Mouse (Mus musculus) left cerebral cortex, postnatal 4 days (tissue): ENCODE results near the gene Usp6nl. TPM values are rescaled to one million over a fixed set of nuclear protein-coding genes. Genes with fewer than 3 reads are reported as not detected.

ENCODE experiments used
- DNase-seq: peaks from one replicate; pipeline ENCODE4 v3.0.0-alpha.2; 2022
- intact Hi-C: fragments of 180-260 bp; cut with DNase I; formaldehyde crosslinking; loops from one replicate; pipeline ENCODE4 v1.15.1; 2025
- total RNA-seq, 2 experiments: library from RNA; stranded (reverse); gene quantifications; 2 replicates each; pipeline ENCODE4 v1.2.3; 2021

Usp6nl gene
- total RNA-seq, 2 experiments from 2014 or later: 26.7 to 30.0 TPM

DNA sequence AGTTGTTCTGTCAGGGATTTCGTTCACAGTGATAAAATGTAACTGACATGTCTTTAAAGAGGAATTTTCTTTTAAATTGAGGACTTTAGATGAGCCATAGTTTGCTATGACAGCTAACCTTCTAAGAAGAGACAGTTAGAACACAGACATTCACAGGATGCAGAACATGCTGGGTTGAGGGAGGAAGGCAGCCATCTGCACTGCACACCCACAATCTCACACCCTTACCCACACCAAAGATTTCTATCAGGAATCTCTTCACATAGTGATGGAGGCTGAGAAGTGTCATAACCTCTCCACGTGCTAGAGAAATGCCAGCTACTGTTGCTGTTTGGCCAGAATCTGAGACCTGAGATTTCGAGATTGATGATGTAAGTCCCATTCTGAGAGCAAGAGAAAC, 139.8 kb downstream of the Usp6nl start:
- no peak for DNase-seq
- intact Hi-C loops: no loop called here

DNA sequence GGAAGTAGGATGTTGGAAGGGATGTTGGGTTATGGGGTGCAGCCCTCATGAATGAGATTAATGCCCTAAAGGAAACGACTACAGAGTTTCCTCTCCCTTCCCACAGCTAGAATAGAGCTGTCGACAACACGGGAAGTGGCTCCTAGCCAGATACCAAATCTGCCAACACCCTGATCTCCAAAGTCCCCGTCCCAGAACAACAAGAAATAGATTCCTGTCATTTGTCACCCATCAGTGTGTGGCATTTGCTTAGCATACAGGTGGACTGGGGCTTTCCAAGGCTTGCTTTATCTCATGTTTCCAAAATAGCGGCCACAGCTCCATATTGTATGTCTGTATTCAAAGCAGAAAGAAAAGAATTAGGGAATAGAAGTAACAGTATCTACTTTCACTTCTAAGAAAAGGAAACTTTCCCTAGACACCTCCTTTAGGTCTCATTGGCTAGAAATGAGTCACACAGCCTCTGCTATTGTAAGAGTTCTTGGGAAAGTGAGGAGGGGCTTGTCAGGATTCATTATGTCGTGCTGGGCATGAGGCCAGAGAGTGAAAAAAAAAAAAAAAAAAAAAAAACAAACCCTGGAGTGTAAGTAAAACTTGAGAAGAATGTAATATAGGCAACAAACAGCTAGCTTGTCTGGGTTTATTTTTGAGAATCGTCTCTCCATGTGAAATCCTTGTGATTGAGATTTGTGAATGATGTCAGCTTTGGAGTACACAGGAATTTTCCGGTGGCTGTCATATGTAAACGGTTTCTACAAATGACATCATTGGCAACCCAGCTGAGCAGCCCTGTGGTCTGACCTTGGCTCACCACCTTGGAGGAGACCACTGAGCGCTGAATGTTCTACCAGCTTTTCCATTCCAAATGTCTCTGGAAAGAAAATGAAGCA, 141.6 kb downstream of the Usp6nl start:
- DNase-seq: no peak
- intact Hi-C loops: no loop called here

DNA sequence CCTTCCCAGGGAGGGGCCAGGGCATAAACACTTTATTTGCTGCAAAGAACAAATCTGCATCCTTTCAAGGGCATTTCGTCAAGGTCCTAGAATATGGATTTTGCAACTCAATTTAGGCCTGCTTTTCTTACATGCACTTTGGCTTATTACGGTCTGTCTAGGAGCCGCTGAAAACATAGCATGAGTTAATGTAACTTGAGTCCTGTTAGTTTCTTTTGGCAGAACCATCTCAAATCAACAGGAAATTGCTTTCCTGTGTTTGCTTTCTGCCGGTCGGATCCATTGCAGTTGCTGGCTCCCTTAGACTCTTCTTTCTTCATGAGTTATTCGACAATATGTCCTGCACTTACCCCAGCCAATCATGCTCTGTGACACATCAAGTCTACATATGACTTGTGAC, 143.9 kb downstream of the Usp6nl start:
- intact Hi-C loops: no loop called here
- DNase-seq: no peak

DNA sequence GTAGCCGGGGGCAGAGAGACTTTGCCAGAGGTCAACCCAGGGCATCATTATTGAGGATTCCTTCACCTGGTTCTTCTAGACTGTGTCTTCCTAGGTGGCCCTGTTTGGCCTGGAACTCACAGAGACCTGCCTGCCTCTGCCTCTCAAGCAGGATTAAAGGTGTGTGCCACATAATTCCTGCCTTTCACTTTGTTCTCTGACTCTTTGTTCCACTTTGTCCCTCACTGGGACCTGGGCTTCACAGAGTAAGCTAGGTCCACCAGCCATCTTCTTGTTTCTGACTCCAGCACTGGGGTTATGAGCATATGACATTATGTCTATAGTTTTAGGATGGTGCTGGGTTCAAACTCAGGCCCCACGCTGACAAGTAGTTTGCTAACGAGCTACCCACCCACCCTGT, 144.9 kb downstream of the Usp6nl start:
- intact Hi-C loops: no loop called here
- no peak for DNase-seq

DNA sequence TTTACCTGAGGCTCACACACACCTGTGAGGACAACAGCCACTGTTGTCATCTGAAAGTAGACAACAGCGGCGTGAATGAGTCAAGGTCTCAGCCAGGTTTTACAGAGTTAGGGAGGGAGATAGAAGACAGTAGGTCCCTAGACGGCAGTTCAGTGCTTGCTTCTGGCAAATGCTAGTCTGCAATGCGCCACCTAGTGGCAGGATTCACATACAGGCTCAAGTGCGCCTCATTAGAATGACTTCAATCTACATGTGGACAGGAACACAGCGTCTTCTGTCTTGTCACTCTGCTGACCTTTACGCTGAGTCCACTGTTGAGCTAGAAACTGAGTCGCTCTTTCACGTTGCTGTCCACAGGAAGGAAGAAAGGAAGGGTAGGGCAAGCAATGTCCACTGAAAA, 146.7 kb downstream of the Usp6nl start:
- intact Hi-C loops: no loop called here
- peak; percentile 76 for DNase-seq

DNA sequence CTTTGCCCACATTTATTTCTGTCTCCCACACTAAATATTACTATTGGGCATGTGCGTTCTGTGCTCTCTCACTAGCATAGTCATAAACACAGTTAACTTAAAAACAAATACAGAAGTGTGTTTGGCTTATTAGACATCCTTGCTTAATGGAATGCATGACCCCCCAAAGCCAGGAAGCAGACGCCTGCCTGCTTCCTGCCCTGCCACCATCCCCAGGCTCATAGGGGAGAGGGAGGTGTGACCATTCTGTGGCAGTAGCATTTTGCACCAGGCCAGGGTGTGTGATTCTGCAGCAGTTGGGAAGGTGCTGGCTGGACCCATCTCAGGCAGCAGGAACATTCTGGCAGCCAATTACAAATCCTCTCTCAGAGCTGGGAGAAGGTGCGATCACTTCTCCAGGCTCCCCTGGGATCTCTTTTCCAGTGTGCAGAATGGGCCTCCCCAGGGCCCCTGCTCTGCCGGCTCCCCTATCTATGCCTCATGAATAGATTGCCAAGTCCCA, 148.7 kb downstream of the Usp6nl start:
- DNase-seq: no peak
- intact Hi-C loops: no loop called here

DNA sequence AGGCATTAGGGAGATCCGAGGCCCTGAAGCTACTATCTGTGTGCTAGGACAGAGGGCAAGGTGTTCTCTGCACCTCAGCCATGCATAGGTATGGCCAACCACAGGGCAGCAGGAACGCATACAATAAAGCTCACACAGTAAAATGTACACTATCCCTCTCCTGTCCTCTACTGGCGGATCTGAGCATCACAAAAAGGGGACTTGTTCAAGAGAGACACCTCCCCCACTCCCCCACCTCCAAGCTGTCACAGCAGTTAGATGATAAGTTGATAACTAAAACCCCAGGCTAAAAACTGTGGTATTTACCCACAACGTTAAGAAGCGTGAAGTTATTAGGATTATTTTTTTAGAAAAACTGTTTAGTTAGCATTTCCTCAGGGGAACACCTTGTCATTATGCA, 151.4 kb downstream of the Usp6nl start:
- DNase-seq: no peak
- intact Hi-C loops: no loop called here

DNA sequence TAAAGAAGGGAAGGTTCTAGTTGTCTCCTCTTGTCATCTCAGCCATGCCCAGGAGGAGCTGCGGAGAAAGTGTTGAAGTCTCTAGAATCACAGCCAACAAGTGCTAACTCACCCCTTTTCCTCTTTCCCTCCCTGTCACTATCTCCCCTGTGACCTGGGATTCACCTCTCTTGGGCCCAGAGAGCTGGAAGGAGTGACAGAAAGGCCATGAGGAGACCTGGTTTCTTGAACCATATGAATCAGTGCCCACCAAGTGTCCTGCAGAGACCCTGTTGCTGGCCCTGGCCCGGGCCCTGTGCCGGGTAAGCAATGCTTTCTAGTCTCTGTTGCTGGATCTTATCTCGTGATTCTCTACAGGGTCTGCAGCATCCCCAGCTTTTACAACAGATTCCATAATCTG, 155.4 kb downstream of the Usp6nl start:
- no peak for DNase-seq
- intact Hi-C loops: no loop called here

DNA sequence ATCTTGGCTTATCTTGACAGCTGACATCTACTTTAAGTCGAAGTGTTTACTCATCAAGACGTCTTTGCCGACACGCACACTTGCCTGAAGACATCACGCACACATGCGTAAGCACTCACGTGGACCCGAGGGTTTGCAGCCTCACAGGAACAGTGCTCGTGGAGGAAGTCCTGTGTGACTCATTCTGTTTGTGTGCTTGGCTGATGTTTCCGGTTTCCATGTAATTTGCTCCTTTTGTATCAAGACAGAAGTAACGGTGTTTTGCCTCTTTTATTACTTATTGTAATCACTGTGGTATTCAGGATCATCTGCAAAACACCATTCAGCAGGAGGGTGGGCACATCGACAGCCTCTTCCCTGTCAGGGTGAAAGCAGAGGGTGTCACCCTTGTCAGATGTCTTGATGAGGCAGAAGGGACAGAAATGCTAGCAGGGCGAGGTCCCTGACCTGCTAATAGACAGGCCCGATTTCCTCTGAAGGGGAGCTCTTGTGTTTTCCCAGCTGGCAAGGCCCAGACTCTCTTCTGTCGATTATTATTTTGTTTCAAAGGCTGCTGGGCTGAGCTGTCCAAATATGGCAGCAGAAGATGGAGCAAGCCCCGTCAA, 156.0 kb downstream of the Usp6nl start:
- DNase-seq: no peak
- intact Hi-C loops: no loop called here

DNA sequence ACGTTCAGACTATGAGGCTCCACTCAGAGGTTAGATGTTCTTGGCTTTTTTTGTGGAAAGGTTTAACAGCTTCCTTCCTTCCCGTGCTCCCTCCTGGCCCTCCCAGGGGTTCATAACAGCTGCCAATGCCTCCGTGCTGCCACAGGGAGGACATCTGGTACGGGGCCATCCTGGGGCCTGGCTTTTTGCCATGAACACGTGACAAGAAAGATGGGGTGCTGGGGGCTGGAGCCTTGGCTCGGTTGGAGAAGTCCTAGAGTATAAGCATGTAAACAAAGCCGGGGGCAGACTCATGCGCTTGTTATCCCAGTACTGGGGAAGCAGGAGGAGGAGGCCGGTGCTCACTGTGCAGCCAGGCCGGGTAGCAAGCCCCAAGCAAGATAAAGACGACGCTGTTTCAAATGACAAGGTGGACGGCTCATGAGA, 156.5 kb downstream of the Usp6nl start:
- peak; percentile 76 for DNase-seq

DNA sequence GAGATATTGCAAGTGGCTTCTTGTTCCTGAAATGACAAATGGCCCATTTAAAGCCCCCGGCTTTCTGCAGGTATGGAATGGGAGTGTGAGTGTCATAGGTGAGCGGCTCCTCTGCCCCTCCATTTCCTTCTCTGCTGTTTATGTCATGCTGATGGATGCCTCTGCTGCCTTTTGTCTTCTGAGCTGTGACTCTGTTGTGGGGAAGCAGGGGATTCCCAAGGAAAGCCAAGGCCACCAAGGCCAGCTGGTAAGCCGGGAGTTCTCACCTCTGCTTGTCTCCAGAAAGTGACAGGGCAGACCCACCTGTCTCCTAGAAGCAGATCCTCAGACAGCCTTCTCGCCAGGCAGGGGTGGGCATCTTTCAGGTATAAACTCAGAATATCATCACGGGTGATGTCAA, 157.2 kb downstream of the Usp6nl start:
- DNase-seq: no peak
- intact Hi-C loops: no loop called here

More for the DNA sequence above, 156.5 kb downstream of the Usp6nl start:
- intact Hi-C loops: no loop called here

DNA sequence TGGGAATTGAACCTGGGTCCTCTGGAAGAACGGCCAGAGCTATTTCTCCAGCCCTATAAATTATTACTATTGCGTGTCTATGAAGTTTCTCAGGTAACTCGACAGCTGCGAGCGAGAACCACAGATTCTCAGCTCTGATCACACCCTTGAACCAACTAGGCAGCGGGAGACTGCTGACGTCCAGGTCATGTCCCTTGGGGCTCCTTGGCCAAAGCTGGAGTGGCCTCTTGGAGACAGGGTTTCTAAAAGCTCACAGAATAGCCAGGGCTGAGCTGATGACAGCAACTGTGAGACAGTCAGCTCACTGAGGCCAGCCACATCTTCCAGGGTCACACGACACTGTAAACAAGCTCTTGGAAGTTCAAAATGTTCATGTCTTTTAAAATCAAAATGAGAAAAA, 159.5 kb downstream of the Usp6nl start:
- intact Hi-C loops: no loop called here
- DNase-seq: no peak

DNA sequence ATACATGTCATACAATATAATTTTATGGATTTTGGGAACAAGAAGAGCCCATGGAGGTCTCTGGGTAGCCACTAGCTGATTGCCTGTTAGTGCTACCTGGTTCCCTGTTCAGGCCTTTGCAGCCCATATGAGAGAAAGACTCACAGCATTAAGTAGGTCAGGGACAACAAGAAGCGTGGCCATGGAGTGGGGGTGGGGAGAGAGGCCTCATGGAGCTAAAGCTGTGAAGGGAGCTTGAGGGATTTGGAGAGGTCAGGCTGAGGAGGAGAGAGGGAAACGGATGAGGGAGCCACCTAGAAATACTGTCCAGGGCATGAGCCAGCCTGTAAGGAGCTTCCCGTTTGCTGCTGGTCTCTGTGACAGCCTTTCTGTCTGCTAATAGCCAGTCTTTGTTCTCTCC, 159.9 kb downstream of the Usp6nl start:
- intact Hi-C loops: no loop called here
- DNase-seq: no peak

DNA sequence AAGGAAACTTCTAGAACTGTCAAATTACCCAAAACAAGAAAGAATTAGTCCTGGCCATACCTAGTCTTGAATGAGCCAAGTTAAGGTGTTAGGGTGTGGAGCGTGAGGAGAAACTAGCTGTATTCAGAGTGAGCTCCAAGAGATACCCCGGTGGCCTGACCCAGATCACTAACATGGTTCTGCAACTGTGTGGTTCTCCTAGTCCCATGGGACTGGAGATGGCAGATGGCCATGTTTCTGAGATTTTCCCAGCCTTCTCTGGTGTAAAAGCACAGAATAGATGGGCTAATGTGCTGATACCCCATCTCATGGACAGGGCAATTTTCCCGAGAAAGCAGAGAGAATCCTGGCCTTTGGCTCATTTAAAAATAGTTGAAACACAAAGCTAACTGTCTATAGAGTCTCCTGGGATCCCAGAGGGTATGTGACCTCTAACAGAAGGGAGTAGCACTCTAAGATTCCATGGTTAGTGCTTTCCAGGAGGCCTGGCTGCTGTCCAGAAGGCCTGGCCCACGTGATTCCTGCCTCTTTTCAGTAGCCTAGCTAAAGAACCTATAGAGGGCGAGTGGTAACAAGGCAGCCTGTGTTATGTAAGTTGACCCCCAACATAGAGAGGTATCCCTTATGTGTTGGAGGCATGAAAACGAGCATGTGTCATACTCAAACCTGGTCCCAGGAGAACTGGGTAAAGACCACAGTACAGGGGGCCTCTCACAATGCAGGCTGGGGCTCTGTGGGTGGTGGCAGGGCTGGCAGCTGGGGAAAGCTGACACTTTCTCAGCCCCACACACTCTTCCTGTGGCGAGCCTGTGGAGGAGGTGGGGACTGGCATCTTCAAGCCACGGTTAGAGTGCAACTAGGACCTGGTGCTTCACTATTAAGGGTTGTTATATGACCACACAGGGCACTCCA, 160.9 kb downstream of the Usp6nl start:
- intact Hi-C loops: no loop called here
- no peak for DNase-seq

DNA sequence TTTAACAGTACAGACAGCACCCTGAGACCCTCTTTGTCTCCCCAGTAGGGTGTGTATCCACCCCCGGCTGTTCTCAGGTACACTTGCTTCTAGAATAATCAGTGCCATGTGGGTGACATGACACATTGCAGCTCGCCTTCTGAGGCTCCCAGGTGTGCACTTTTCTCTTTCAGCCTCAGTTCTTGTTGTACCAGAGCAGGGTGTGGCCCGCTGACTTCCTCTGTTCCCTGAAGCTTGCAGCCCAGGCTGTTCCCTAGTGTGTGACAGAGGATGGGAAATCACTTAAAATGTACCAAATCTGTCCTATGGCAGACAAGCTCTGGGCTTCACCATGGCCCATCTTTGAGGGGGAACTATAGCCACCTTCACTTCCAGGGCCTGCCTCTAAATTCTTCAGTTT, 161.7 kb downstream of the Usp6nl start:
- intact Hi-C loops: no loop called here
- DNase-seq: no peak

DNA sequence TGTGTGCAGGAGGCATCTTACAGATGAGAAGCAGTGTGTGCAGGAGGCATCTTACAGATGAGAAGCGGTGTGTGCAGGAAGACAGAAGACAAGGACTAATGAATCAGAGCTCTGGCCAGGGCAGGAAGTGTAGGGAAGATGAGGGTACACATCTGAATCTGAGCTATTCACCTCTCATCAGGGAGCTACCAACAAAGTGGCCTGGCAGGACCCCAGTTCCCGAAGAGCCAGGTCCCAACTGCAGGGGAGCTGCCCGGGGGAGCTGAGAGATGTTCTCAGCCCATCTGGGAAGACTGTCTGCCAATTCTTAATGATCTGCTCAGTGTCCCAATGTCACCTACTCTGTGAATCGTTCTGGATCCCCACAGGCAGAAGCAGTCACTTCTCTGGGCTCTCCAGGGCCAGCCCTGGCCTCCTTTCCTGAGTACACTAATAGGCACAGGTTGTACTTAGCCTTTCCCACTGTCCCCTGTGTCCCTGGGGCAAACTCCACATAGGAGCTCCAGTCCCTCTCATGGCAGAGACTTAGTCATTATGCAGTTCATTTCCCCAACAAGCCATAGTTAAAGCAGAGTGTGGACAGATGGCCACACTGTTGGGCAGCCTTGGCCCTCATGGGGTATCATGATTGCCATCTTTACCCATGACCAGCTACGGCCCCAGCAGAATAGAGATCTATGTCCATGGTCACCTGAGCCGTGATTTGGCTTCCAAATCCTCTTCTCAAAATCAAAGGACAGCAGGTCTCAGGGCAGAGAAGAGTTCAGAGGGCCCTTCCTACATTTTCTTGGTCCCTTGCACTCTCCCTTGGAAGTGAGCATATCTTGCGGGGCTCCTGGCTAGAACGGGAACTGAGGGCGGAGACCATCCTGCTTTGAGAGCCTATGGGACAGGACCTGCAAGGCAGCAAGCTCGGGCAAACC, 165.4 kb downstream of the Usp6nl start:
- intact Hi-C loops: no loop called here
- no peak for DNase-seq

DNA sequence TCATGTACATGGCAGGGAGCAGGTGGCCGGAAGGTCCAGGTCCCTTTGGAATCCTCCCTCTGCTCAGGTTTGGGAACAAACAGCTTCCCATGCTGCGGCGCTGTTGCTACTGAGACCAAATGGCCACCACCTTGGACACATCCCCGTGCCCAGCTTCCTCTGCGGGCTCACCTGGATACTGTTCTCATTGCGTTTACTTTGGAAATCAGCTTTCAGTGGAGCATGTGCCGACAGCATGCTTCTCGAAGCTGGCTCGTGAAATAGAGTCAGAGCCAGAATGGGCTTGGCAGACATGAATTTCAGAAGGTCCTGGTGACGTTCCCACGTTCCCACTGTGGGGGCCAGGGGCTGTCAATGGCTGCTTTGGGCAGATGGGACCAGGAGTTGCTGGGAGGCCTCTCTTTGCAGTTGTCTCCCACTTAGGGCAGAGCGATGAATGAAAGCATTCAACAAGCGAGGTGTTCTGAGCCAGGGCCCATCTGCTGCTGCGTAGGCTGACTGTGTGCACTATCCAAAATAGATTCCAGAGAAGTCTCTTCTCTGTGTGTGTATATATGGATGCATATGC, 166.1 kb downstream of the Usp6nl start:
- intact Hi-C loops: no loop called here
- no peak for DNase-seq

DNA sequence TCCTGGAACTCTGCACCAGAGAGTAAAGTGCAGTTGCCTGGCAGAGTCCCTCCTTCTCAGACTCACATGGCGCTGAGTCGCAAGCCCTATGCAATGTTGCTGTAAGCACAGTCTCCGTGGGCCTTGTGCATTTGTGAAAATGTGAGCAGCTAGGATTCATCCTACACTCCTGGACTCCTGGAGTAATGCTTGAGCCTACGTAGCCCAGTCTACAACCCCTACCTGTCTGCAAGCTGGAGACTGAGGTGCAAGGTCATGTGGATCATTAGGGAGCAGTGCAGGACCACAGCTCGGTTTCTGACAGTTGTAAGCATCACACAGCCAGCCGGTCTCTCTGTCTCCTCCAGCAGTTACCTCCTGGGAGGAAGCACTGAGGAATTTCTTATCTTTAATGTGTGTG, 167.6 kb downstream of the Usp6nl start:
- DNase-seq: no peak
- intact Hi-C loops: no loop called here

DNA sequence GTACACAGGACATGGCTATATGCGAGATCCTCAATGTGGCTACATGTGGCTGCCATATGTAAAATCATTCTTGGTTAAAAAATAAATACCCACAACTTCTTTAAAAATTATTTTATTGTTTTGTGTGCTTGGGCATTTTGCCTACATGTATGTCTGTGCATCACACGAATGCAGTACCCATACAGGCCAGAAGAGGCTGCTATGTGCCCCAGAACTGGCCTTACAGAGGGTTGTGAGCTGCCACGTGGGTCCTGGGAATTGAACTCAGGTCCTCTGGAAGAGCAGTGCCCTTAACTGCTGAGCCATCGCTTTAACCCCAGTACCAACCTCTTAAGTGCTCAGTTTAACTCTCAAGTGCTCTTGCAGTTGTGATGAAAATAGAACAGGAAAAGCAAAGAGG, 168.4 kb downstream of the Usp6nl start:
- intact Hi-C loops: no loop called here
- DNase-seq: no peak

DNA sequence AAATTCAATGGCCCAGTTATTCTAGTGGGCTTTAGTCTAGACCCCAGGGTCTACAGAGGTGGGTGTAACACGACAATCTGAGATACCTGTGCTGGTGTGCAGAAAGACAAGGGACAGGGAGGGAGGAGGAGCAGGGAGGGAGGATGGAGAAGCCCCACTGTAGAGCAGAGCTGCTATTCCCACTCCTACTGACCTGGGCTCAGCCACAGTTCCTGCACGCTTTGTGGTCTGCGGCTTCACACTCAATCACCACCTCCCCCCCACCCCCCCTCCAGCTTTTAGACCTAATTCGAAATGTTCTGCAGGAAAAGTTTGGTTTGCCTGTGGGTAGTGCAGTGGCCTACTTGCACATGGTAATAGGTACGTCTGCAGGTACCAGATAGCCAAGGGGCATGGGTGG, 171.4 kb downstream of the Usp6nl start:
- DNase-seq: no peak
- intact Hi-C loops: no loop called here
